Mouse (Mus musculus) 3T3-L1 (cell line): ENCODE data around the gene Crybg2.

Source experiments
- DNase-seq: peaks from one replicate; pipeline ENCODE4 v3.0.0-alpha.2; 2015; ENCODE audit warnings: low read depth, low spot score

Crybg2 gene

DNA sequence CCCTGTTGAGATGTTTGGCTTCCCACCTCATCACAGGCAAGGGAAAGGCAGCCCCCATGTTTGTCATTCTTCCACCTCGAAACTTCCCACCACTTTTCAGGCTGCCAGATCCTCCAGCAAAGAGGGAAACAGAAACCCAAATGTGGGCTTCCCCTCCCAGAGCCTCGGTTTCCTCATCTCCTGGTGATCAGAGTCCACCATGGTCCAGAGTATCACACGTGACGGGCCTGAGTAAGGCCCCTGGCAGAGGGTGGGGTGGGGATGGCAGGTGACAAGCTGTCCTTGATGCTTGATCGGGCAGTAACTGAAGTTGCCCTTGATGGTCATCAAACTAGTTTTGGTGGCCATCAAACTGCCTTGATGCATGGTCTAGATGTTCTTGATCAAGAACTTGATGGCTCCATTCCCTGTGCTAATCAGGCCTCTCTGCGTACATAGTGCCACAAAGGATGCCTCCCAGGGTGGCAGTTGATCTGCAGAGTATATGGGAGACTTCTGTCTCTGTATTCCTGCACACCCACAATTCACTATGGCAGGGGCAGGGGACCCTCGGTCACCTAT is 33.5 kb downstream of the Crybg2 start:
- no peak for DNase-seq

DNA sequence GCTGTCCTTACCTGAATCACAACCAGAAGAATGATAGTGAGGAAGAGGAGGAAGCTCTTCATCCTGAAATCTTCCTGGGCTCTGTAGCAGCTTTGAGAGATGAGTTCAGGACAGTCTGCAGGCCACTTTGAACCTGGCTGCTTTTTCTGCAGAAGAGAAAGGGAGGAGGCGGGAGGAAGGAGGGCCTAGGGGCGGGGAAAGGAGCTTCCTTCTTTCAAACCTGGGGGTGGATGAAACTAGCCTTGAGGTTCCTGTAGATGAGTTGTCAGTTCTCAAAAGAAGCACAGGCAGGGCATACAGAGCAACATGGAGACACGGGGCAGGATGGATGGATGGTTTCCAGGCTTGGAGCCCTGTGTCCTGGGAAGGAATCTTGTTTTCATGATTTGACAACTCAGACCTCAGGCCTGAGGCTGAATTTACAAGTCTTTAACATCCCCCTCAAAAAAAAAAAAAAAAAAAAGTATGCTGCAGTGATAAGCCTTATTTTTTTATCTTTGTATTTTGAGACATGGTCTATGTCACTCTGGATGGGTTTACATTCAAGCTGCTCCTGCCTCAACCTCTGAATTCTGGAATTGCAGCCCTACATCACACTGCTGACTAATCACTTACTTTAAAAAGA is 34.4 kb downstream of the Crybg2 start, which contains the start of gene Cd52:
Gene Cd52 (minus strand): TSS at position 160 of the 625 bp plus-strand sequence.
- no peak for DNase-seq

DNA sequence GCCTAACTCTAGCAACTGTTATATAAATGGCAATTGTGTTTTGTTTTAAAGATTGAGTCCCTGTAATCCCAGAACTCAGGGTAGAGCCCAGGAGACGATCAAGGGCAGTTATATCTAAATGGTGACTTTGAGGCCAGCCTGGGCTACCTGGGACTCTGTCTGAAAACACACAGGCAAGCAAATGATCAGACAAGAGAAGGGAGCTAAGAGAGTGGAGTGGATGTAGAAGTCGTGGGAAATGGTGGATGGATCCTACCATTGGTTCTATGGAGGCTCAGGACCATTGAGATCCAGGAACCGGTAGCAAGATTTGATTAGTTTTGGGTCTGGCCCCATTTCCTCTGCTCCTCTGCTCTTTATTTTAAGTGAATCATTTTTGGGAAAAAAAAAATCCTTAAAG is 35.5 kb downstream of the Crybg2 start:
- DNase-seq = no peak

- no peak for DNase-seq
These were observed 36.5 kb downstream of the Crybg2 start for GRCm38 (mm10) chr4:134097015-134097608.

GRCm38 (mm10) chr4:134098628-134099027 is 38.0 kb downstream of the Crybg2 start:
- DNase-seq = no peak

GRCm38 (mm10) chr4:134100245-134100644 is 39.6 kb downstream of the Crybg2 start:
- no peak for DNase-seq

DNA sequence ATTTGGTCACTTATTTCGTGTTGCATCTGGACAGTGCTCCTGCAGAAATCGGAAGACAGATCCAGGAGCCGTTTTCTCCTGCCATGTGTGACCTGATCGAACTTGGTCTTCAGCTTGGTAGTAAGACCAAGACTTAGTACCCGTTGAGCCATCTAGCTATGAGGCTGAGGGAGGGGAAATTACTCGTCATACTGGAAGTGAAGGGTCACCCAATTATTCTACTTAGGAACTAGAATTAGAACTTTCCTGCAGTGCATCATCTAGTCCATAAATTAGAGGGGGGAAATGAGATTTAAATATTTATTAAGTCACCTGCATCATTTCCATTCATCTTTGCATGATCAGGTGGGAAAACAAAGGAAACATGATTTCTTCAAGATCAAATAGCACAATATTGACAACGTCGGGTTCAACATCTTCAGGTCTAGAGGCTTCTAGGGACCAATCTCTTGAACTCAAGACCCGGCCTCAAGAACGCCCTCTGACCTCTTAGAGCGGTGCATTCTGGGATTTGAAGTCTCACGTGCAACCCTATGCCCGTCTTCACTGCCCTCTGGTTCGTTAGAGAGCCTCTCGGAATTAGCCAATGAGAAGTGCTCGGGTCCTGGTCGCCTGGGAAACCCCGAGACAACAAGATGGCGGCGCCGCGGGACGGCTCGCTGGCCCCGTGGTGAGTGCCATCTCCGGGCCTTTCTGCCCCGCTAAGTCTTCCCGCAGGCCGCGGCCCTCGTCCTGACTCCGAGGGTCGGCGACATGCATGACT is 41.5 kb downstream of the Crybg2 start, which contains the start of gene Ubxn11:
Gene Ubxn11 (plus strand): TSS at position 592 of the 763 bp plus-strand sequence.
- peak; percentile 93 for DNase-seq

GRCm38 (mm10) chr4:134102742-134103119 is 42.1 kb downstream of the Crybg2 start:
- DNase-seq = peak; percentile 19

DNA sequence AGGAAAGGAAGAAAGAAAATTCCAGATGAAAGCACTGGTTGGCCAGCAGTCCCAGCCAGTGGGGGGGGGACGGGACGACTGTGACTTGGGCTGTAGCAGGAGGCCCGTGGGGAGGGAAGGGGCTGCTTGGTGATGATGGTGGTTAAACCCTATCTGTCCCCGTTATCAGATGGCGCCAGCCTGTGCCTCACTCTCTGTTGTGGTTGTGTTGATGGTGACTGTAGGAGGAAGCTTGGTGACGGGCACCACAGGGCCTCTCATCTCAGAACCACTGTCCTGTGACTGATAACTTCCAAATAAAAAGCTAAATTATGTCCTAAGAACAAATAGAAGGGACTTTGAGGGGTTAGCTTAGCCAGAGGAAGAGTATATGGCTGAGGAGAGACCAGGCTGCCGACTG is 45.5 kb downstream of the Crybg2 start:
- no peak for DNase-seq

- no peak for DNase-seq
These were observed 47.1 kb downstream of the Crybg2 start for GRCm38 (mm10) chr4:134107730-134108129.

DNA sequence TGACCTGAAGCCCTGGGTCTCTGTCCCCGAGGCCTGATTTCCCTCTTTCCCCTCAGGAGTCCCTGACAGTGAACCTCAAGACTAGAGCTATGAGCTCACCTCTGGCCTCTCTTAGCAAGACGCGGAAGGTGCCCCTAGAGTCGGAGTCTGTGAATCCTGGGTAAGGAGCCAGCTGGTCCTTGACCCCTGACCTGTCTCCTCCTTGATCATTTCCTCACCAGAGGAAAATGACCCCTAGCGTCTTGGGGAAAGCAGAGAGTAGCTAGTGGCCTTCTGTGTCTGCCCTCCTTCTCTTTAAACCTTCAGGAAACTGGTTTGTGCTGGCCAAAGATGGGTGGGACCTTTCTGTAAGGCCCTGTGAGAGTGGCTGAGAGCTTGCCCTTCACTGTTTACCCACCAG is 47.6 kb downstream of the Crybg2 start:
- DNase-seq = no peak

- no peak for DNase-seq
These were observed 50.0 kb downstream of the Crybg2 start for GRCm38 (mm10) chr4:134110653-134111052.

DNA sequence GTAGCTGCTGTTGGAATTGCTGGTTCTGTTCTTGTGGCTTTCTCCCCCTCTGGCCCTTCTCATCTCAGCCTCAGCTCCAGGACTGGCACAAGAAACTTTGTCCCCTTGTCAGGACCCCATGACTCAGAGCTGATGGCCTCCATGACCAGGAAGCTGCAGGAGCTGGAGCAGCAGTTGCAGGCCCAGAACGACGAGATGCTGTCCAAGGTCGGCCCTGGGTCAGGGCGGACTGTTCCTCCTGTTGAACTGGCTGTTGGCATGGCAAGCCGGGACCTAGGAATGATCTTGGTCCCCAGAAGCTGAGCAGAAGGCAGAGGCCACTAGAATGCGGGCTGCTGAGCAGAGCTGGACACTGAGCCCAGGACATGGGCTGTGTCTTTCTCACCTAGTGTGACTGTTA is 51.8 kb downstream of the Crybg2 start:
- DNase-seq = no peak

GRCm38 (mm10) chr4:134113356-134113994 is 52.9 kb downstream of the Crybg2 start:
- DNase-seq = peak; percentile 75

- DNase-seq = no peak
These were observed 53.4 kb downstream of the Crybg2 start for GRCm38 (mm10) chr4:134114038-134114437.

- no peak for DNase-seq
These were observed 54.9 kb downstream of the Crybg2 start for GRCm38 (mm10) chr4:134115215-134116144.

GRCm38 (mm10) chr4:134116501-134116900 is 55.9 kb downstream of the Crybg2 start:
- DNase-seq = no peak

DNA sequence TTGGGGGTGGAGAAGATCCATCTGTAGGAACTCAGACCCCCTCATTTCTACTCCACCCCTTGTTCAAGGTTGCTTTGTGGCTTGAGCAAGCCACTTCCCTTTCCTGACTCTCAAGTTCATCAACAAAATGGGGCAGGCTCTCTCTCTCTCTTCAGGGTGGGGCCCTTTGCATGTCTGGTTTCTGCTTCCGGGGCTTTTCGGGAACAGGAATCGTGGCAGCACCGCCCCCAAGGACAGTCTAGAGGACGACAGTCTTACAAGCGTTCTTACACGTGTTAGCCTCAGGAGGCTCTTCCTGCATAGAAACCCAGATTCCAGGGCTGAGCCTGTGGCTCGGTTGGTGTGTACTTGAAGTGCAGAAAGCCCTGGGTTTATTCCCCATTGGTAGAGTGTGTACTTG is 56.4 kb downstream of the Crybg2 start:
- DNase-seq = no peak

DNA sequence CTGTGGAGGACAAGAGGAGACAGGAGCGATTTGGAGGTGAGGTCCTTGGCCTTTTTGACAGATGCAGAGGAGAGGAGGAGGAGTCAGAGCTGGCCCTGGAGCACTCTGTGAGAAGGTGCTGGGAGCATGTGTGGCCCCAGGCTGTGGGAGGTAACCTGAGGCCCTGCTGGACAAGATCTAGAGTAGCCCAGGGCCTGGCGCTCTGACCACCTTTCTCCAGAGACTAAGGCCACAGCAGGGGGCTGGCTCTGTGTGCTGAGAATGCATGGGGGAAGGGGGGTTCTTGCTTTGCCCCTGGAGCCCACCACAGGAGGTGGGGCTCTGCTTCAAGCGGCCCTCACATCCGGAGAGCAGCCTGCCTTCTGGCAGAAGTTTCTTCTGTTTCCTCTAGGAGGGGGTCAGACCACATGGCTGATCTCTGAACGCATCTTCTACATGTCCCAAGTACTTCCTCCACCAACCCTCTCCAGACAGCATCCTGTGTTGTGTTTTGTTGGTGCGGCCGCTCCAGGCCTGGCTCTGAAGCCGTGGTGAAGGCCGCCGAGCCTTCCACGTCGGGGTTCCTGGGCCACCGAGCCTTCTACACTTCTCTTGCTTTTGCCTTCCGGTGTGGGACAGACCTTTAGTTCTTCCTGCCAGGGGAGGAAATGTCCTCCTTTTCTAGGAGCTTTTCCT is 57.6 kb downstream of the Crybg2 start:
- no peak for DNase-seq

DNA sequence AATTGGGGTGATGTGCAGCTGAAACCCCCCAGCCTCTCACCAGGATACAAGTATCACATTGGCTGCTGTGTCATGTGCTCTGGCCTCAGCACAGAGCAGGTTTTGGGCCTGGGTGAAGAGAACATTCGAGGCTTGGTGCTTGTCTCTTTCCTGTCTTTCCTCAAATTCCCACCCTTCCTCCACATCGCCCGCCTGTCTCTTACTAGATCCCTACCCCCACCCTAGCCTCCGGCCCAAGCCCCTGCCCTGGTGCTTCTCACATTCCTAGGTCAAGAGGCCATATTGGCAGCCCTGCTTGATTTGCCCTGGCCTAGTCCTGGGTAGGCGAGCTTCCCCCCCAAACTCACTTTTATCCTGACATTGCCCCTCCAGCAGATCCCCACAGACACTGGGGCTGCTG is 58.4 kb downstream of the Crybg2 start:
- no peak for DNase-seq
